Mouse (Mus musculus) ovary, adult 18-20 months (tissue): Measurements from ENCODE around the gene Ranbp6.

Experiments used
- DNase-seq: peaks from one replicate; pipeline ENCODE4 v3.0.0; 2022; ENCODE audit warnings: low spot score, mixed read lengths

Ranbp6 gene

GRCm38 (mm10) chr19:29812581-29813460 lies at the start of gene Ranbp6:
Gene Ranbp6, minus strand, starts transcription at chr19:29812974.
- peak; percentile 81 for DNase-seq

DNA sequence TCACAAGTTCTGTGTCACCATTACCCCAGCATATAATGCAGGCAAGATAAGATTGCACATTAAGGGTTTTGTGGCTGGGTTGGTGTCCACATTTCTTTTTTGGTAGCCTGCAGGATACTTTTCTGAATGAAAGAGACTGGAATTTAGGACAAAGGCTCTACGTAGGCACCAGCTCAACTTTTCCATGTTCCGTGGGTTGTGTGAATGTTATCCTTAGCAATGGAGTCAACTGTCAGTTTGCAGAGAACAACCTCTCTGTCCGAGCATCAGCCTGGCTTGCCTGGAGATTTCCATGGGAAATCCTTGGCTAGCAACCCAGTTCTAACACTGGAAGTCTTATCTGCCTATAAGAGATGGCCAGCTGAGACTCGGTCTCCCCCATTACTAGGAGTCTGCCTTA lies 48.0 kb upstream of the Ranbp6 start:
- DNase-seq: no peak

DNA sequence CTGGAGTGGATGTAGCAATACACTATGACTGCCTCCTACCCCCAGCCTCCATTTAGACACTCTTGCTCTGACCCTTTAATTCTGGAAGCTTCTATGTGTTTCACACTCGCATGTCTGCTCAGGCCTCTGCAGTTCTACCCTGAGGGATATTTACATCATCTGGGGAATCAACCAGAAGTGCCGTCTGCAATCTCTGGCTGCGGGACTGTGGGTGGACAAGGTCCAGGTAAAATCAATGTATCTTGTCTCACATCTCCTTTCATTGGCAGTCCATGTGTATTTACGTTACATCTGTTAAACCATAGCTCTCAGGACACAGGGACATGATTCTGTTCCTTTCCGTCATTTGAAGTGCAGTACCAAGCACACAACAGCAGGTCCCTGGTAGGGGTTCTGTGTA lies 44.5 kb upstream of the Ranbp6 start:
- no peak for DNase-seq

DNA sequence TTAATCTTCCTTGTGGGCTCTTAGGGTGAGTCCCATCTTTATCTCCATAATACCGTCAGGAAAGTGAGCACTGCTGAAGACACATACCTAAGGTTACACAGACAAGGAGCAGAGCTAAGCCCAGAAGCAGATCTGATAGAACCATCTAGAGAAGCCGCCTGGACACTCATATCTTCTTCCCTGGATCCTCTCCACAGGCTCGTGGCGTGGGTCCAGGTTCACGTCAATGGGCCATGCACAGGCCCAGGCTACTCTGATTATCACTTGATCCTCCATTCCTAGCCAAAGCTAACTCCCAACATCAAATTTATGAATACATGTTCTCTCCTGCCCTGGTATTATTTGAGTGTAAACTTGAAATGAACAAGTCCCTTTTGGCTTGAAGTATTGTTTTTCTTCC lies 40.9 kb upstream of the Ranbp6 start:
- DNase-seq: no peak

GRCm38 (mm10) chr19:29851036-29851690 lies 38.4 kb upstream of the Ranbp6 start:
- DNase-seq: no peak

GRCm38 (mm10) chr19:29849924-29850551 lies 37.3 kb upstream of the Ranbp6 start:
- DNase-seq: no peak

GRCm38 (mm10) chr19:29844036-29844661 lies 31.4 kb upstream of the Ranbp6 start:
- no peak for DNase-seq

- DNase-seq: no peak
Measured at GRCm38 (mm10) chr19:29843641-29844035, 30.9 kb upstream of the Ranbp6 start.

DNA sequence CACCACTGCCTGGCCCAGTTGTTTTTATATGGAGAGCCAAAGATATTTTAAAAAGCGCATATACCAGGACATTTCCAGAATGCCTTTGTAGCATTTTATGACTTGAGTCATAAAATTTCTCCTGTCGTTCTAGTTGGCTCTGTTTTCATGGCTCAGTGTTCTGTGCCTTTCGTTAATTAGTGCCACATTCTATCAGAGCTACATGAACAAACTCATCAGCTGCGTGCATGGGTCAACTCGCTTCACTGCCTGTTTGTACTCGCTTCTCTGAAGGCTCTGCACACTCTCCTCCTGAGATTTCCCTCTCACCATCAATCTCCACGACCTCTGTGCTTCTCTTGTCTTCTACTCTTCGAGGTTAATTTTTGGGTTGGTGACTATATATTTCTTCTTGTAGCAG lies 30.2 kb upstream of the Ranbp6 start:
- no peak for DNase-seq

DNA sequence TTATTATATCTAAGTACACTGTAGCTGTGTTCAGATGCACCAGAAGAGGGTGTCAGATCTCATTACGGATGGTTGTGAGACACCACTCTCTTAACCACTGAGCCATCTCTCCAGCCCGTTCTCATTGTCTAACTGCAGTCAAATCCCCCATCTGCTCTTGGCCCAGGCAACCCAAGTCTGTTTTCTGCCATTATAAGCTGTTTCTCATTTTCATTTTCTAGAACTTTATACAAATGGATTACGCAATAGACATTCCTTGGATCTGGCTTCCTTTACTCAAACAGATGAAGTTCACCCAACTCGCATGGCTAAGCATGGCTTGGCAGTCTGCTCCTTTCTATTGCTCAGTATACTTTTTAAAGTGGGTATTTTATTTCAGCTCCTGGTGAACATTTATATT lies 27.9 kb upstream of the Ranbp6 start:
- no peak for DNase-seq

DNA sequence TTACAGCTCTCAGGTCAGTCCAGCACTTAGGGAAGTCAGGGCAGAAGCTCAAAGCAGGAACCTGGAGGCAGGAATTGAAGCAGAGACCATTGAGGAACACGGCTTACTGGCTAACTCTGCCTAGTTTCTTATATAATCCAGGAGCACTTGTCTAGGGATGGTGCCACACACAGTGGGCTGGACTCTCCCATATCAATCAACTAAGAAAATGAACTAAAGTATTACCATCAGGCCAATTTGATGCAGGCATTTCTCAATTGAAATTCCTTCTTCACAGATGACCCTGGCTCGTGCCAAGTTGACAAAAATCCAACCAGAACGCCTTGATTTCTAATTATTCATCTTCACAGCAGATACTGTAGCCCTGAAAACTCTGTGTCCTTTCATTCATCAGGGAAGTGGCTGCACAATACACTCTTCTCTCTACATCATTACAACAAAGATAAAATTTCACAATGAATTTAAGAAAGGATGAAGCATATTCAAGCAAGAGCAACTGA lies 25.9 kb upstream of the Ranbp6 start:
- no peak for DNase-seq

GRCm38 (mm10) chr19:29838171-29838570 lies 25.4 kb upstream of the Ranbp6 start:
- DNase-seq: no peak

DNA sequence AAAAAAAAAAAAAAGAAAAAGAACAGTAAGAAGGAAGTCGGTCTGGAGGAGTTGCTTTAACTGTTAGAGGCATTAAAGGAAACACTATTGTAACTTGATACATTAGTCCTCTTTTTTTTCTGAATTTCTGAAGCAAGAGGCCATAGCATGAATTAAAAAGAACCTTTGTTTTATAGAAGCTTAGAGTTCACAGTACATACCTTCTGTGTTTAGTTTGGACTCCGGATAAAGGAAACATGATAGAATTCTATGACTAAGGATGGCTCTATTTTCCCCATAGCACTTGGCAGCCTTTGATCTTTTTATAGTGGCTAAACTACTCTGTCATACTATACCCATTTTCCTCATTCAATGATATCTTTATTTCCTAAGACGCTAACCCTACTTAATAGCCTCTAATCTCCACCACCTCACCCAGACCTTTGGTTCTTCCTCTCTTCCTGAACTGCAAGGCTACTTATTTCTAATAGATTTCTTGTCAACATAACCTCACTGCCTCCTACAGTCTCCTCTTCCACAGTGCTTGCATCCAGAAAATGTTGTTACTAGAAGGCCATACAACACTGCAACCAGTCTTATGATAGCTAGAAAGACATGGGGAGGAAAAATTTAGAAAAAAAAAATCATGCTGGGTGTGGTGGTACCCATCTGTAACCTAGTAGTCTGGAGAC lies 22.7 kb upstream of the Ranbp6 start:
- no peak for DNase-seq

DNA sequence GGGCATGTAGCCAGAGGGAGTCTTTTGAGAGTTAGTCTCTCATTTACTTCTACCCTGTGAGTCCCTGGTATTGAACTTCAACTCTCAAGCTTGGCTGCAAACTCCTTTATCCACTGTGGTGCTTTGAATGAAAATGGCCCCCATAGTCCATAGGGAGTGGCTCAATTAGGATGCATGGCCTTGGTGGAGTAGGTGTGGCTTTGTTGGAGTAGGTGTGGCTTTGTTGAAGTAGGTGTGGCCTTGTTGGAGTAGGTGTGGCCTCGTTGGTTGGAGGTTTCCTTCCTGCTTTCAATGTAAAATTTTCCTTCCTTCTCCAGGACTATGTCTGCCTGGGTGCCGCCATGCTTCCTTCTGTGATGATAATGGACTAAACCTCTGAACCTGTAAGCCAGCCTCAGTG lies 18.1 kb upstream of the Ranbp6 start:
- no peak for DNase-seq

DNA sequence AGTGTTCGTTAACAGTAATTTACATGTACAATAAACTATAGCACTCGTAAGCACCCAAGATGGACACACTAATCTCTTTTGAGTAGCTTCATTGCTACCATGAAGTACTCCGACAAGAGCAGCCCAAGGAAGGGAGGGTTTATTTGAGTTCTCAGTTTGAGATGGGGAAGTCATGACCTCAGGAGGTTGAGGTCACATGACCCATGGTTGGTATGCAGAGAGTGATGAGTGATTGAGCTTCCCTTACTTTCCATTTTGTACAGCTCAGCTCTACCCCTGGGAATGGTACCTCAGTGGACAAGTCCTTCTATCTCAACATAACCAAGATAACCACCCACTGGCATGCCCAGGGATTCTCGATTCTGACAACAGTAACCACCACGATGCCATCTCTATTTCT lies 15.8 kb upstream of the Ranbp6 start:
- DNase-seq: no peak

- DNase-seq: no peak
Measured at GRCm38 (mm10) chr19:29826686-29827085, 13.9 kb upstream of the Ranbp6 start.

DNA sequence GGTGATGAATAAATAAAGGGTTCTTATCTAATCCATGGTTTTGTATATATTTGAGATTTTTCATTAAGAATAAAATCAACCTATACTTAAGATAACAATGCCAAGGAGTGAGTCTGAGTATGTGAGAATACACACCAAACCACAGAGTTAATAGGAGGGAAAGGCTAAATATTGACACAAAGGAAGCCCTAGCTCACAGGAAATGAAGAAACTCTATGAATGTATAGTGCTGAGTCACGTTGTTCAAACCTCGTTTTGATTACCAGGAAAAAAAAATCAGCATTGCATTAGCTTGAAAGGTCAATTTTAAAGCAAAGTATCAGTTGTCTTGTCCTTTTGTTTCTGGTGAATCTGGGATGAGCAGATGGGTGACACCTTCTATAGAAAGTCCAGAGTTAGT lies 12.2 kb upstream of the Ranbp6 start:
- no peak for DNase-seq

DNA sequence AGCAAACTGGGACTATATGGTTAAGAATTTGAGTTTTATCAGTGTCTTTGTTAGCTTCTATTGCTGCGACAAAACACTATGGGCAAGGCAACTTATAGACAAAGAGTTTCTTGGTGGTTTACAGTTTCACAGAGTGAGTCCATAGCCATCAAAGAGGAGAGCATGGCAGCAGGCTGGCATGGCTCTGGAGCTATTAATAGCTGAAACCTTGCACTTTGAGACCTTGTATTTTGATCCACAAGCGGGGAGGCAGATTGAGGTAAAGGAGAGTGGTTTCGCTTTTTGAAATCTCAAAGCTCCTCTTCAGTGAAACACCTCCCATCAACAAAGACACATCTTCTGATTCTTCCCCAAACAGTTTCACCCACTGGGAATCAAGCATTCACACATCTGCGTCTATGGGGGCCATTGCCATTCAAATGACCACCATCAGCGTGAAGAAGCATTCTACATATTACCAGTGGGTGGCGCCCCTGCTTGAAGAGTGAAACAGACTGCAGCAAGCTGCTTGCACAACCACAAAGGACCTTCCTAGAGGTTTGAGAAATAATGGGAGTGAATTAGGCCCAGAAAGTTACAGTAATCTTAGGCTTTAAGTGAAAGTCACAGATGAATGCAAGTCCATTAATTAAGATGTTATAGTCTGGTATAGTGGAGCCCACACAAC lies 11.4 kb upstream of the Ranbp6 start:
- no peak for DNase-seq

GRCm38 (mm10) chr19:29823456-29824010 lies 10.8 kb upstream of the Ranbp6 start:
- DNase-seq: no peak

DNA sequence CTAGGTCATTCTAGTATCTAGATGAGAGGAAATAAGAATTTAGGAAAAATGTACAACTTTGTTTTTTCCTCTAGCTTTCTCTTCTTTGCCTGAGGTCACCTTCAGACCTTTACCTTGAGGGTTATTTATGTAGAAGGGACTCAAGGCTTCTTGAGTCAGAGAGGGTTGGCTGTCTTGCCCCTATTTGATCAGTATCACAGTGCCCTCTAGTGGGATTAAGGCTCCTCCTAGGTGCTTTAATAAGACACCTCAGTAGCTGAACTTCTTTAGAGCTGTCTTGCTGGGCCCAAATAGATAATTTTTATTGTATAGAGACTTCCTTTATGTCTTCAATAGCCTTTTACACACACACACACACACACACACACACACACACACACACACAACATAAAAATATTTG lies 8.2 kb upstream of the Ranbp6 start:
- DNase-seq: no peak

DNA sequence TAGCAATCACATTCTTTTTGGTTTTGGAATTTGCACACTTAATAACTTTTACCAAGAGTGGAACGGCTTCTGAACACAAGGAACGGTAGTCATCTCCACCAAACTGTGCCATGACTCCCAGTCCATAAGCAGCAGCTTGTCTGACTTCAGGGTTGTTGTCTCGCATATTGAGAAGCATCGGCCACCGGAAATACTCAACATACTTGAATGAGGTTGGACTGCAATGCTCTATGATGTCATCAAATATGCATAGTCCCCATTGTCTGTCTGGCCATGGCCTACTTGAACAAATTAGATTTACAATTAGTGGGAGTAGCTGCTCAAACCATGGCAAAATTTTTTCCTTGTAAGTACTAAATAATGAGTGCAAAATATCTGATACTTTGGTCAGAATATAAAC lies 2.8 kb downstream of the Ranbp6 start:
- no peak for DNase-seq
